Mouse (Mus musculus): Measurements from ENCODE around the gene Slamf1.

Gene Slamf1

GRCm38 (mm10) chr1:171766898-171767297 is at the start of gene Slamf1:
Gene Slamf1, plus strand, starts transcription at chr1:171767127.
- no peak for DNase-seq (ENCODE audit: low read depth, low spot score)

- no peak for DNase-seq (ENCODE audit: low read depth, low spot score)
These were observed 35.7 kb upstream of the Slamf1 start for GRCm38 (mm10) chr1:171731195-171731594.

DNA sequence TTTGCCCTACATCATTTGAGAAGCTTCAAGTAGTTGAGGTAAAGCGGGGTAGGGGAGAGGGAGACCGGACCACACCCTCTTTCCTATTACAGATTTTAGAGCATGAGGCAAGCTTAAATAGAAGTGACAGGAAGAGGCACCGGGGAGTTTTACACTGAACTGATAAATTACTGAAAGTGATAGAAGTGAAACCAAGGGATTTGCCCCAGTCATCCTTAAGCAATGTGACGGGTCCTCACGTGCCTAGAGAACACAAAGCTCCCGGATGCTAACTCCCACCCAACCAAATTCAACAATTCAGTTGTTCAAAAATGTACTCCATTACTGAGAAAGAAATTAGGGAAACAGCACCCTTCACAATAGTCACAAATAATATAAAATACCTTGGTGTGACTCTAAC is 32.0 kb upstream of the Slamf1 start:
- no peak for DNase-seq (ENCODE audit: low read depth, low spot score)

GRCm38 (mm10) chr1:171748127-171748969 is 18.6 kb upstream of the Slamf1 start:
- DNase-seq (ENCODE audit: low read depth, low spot score), result no peak

DNA sequence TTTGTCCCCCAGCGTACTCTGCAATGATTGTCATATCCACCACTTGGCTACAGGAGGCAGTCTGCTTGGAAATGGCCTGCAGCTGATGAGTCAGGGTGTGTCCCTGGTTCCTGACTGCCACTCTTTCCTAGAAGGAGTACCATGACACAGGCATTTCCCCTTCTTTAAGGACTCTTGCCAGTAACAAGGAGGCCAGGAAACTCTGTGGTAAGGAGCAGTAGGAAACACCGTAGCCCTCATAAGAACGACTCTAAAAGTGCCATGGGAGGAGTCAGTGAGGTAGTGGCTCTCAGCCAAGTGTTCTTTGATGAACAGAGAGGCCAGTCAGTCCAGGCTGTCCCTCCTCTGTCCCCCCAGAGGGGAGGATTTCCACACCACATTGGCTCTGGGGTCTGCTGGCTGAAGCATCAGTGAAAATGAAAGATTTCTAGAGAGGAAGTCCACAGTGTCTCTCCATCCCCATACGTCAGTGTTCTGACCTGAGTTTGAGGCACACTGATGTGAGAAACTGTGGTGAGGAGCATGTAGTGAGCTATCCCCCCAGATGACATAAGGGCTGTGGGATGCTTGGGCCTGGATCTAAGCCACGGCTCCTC is 5.0 kb upstream of the Slamf1 start:
- DNase-seq (ENCODE audit: low read depth, low spot score), result no peak

DNA sequence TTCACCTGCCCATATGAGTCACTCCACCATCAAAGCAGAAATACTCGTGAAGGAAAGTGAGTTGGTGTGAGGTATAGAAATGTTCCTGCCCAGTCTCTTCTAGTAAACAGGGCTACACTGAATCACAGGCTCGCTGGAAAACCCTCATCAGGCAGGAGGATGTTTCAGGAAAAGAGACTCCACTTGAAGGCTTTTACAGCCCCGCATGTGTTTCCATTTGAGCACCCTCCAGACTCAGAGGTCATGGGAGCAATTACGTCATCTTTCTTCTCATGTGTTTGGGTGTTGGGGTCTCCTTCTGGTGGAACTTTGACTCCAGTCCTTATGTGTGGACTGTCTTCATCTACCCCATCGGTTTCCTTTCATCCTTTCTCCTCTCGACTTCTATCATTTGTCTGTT is 4.1 kb downstream of the Slamf1 start:
- no peak for DNase-seq (ENCODE audit: low read depth, low spot score)

DNA sequence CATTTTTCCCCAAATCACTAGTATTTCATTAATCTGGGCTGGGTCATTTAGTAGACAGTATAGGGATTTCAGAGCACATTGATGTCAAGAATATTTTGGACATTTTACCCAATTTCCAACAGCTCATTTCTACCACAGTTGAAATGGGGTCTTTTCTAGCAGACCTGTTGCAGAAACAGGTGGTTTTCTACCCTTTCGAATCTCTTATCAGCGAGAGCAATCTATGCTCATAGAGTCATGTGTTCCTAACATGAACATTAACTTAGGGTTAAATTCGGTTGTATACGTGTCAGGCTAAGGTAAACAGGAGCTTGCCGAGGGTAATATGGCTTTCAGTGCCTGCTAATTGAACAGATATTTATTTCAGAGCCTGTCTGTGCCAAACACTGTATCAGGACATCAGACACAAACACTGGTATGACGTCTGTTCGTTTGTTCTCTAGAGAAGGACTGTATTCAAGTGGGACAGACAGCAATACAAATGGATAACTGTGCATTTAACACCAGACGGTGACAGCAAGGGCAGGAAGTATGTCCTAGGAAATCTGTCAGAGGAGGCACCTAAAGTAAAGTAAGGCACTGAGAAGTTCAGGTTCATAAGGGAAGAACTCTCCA is 5.3 kb downstream of the Slamf1 start:
- no peak for DNase-seq (ENCODE audit: low read depth, low spot score)

- DNase-seq (ENCODE audit: low read depth, low spot score), result no peak
These were observed 6.5 kb downstream of the Slamf1 start for GRCm38 (mm10) chr1:171773232-171773989.

DNA sequence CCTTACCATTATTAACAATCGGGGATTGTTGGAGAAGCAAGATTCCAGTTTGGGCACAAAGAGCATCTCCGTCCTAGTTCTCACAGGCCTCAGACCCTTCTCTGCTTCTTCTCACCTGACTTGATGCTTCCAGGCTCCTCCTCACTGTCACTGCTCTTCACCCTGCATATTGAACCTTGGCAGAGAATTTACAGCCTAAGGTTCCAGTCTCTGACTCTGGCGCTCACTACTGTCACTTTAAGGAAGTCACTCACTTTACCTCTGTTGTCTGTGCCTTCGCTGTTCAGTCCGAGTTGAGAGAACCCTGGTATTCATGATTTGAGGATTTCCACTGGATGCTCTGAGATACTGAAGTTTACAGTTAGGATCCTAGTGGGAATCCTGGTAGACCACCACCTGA is 7.3 kb downstream of the Slamf1 start:
- no peak for DNase-seq (ENCODE audit: low read depth, low spot score)

DNA sequence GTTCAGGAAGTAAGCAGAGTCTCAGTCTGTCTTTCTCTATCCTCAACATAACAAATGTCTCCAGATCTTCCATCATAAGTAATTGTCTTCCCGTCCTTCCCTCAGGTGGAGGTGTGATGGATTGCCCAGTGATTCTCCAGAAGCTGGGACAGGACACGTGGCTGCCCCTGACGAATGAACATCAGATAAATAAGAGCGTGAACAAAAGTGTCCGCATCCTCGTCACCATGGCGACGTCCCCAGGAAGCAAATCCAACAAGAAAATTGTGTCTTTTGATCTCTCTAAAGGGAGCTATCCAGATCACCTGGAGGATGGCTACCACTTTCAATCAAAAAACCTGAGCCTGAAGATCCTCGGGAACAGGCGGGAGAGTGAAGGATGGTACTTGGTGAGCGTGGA is 7.8 kb downstream of the Slamf1 start:
- no peak for DNase-seq (ENCODE audit: low read depth, low spot score)

DNA sequence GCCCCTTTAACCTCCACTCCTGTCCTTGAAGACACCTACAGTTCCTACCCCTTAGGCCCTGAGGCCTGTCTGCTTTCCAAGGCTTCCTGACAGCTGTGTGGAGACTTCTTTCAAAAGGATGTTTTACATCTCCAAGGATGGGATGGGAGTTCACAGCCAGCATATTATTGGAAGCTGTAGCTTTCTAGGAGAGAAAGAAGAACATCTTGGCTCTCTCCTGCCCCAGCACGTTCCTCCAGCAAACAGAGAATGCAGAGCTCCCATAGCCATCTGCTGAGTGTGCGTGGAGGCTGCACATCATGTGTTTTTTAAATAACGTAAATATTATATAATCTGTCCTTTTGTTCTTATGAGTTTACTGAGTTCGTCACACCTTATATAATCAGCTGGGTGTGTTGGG is 8.9 kb downstream of the Slamf1 start:
- DNase-seq (ENCODE audit: low read depth, low spot score), result no peak

DNA sequence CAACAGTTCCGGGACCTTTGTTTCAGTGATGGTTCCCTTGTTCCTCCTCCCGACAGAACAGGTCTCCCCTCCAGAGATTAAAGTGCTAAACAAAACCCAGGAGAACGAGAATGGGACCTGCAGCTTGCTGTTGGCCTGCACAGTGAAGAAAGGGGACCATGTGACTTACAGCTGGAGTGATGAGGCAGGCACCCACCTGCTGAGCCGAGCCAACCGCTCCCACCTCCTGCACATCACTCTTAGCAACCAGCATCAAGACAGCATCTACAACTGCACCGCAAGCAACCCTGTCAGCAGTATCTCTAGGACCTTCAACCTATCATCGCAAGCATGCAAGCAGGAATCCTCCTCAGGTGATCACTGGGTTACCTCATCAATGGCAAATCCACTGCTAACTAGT is 10.1 kb downstream of the Slamf1 start:
- no peak for DNase-seq (ENCODE audit: low read depth, low spot score)

DNA sequence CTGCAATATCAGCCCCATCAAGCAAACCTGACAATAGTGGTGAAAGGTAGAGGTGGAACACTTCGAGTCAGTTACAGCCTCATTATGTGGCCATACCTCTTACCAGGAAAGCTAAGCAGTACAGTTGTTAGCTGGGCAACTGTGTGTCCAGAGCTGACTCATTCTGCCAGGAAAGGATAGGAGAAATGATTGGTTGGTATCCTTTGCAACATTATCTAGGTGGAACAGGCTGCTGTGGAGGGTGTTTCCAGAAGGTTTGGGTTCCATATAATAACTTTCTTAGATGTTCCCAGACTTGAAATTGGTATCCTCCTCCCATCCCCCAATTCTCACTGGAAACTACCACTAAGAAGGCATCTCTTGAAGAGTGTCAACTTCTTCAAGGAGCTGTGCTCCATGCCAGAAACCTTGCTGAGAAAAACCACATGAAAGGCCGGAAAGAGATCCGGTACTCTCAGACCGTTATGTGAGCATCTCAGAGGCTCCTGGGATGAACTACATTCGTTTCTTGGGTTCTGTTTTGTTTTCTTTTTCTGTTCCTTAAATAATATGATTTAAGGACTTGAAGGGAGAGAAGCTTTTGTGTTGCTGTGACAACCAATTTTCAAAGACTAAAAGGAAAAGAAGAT is 15.5 kb downstream of the Slamf1 start:
- no peak for DNase-seq (ENCODE audit: low read depth, low spot score)

- no peak for DNase-seq (ENCODE audit: low read depth, low spot score)
These were observed 18.9 kb downstream of the Slamf1 start for GRCm38 (mm10) chr1:171785871-171786270.

DNA sequence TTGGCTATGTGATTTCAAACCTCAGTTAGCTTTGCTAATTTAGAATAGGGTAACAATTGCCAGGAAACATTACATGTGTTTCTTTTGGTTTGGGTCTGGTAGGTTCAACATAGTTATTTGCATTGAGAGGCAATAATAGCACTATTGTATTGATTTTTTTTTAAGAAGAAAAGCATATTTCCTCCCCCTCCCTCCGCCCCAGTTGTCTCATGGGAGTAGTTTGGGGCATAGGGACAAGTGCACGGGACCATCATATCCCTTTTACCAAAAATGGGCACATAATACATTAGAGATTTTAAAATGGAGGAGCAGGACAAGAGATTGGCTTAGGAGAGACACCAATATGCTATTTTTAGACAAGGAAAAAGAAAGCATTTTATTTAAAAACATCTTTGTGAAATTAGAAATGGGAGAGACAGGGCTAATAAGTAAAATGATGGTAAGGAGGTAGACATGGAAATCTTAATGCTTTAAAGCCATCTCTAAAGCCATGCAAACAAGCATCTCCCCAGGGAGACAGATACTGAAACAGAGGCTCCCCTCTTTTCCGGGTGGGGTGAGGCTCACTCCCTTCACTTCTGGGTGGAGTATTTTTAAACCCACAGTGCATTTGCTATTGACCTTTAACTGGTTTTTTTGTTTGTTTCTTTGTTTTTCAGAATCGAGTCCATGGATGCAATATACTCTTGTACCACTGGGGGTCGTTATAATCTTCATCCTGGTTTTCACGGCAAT is 20.5 kb downstream of the Slamf1 start:
- no peak for DNase-seq (ENCODE audit: low read depth, low spot score)

DNA sequence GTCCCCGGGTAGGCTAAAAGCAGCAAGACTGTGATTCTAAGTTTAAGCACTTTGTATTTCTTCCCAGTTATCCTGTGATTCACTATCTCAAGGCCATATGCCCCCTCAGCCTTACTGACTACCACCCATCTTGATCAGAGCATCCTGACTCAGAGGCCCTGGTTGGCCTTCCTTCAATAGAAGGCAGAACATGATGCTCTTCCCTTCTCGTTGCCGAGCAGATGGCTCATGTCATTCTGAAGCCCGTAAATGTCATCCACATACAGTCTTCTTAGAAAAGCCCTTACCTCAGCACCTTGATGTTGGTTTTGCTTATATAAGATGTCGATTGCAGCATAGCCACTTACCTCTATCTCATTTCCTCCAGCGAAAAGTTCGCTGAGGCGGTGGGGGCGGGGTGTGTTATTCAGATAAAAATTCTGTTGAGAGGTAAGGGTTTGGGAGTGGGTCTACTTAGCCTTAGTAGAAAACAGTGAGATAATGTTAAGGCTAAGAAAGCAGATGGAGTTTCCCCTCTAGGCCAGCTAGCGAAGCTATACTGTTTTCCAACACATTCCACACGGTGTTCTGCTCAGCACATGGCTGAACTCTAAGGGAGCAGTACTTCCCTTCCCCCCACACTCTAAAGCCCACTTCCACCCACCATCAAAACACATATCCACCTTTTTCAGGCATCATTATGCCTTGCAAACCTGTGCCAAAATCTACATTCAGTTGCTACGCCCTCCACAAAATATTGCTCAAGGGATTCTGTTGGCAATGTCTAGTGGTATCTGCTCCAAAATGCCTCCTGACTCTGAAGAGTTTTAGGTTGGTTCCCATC is 21.7 kb downstream of the Slamf1 start:
- no peak for DNase-seq (ENCODE audit: low read depth, low spot score)

DNA sequence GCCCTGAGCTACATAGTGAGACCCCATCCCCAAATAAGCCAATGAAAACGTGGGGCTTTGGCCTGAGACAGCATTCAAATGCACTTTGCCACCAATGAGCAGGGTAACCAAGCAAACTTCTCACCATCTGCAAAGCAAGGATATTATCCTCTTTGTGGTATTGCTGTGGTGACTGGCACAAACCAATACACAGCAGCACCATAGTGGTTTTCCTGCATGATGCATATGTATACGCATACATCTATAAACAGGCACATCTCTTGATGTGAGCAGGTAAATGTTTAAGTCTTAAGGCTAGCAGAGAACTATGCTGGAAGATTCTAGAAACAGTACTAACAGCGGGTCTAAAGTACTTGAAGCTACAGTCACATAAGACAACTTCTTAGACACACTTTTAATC is 22.5 kb downstream of the Slamf1 start:
- no peak for DNase-seq (ENCODE audit: low read depth, low spot score)

- DNase-seq (ENCODE audit: low read depth, low spot score), result no peak
These were observed 24.6 kb downstream of the Slamf1 start for GRCm38 (mm10) chr1:171791491-171791890.

- no peak for DNase-seq (ENCODE audit: low read depth, low spot score)
These were observed 29.3 kb downstream of the Slamf1 start for GRCm38 (mm10) chr1:171796185-171796584.

- no peak for DNase-seq (ENCODE audit: low read depth, low spot score)
These were observed 30.9 kb downstream of the Slamf1 start for GRCm38 (mm10) chr1:171797840-171798239.
